Mouse (Mus musculus) heart, embryonic 15.5 days (tissue): ENCODE results near the gene Zfp697. TPM values are rescaled to one million over a fixed set of nuclear protein-coding genes. Genes with fewer than 3 reads are reported as not detected.
A peak's percentile ranks its signal among the peaks of the same experiment; 100 is the strongest.
"Not testable (repeated sequence)": the region's sequence is repeated elsewhere in the genome, so short reads cannot be mapped to it uniquely, and the experiment has no call there.

Experiments
- ATAC-seq: fragments of 200-750 bp; cut with Nextera tagmentation; replicated peaks from 2 replicates; pipeline ENCODE4 v1.8.0; 2017; ENCODE audit warnings: low read depth, moderate TSS enrichment; ENCODE audit not compliant: insufficient number of reproducible peaks, insufficient read depth, low FRiP score
- H3K27ac ChIP-seq: fragments of 300-500 bp; sonication (generic); 2 replicates; pipeline ENCODE4 v1.5.1; 2015; ENCODE audit warnings: mild to moderate bottlenecking, inconsistent platforms
- H3K27me3 ChIP-seq: fragments of 300-500 bp; sonication (generic); 2 replicates; pipeline ENCODE4 v1.6.1; 2015; ENCODE audit warnings: inconsistent platforms
- H3K36me3 ChIP-seq: fragments of 300-500 bp; sonication (generic); 2 replicates; pipeline ENCODE4 v1.6.1; 2015; ENCODE audit warnings: mild to moderate bottlenecking, inconsistent platforms
- H3K4me1 ChIP-seq: fragments of 300-500 bp; sonication (generic); replicated peaks from 2 replicates; pipeline ENCODE4 v1.6.1; 2015; ENCODE audit warnings: inconsistent platforms
- H3K4me2 ChIP-seq: fragments of 300-500 bp; sonication (generic); 2 replicates; pipeline ENCODE4 v1.6.1; 2015; ENCODE audit warnings: inconsistent platforms, mild to moderate bottlenecking, moderate library complexity
- H3K4me3 ChIP-seq: fragments of 300-500 bp; sonication (generic); 2 replicates; pipeline ENCODE4 v1.5.1; 2015; ENCODE audit warnings: mild to moderate bottlenecking, inconsistent platforms
- H3K9ac ChIP-seq: fragments of 300-500 bp; sonication (generic); 2 replicates; pipeline ENCODE4 v1.6.1; 2015; ENCODE audit warnings: mild to moderate bottlenecking, inconsistent platforms
- H3K9me3 ChIP-seq: fragments of 300-500 bp; sonication (generic); replicated peaks from 2 replicates; pipeline ENCODE4 v1.6.1; 2016; ENCODE audit warnings: inconsistent platforms
- WGBS: fragments of 180-500 bp; shearing (Covaris S2); methylation state at CpG from one replicate; pipeline ENCODE4 v1.1.7; 2015; ENCODE audit warnings: mixed read lengths; 5-methylcytosine and 5-hydroxymethylcytosine counted together
- polyA plus RNA-seq: library from polyadenylated mRNA; unstranded; fragments of >200 nt; fragmentation: Nextera tagmentation; extraction: Ambion mirVana; gene quantifications from 2 replicates; pipeline ENCODE4 v1.2.1, GENCODE M21; 2015

Zfp697 gene
- polyA plus RNA-seq, result 7.7 and 9.9 TPM in 2 replicates

GRCm38 (mm10) chr3:98382246-98382939 is at the start of gene Zfp697:
Gene Zfp697, plus strand, starts transcription at chr3:98382461.
- Histone ChIP-seq H3K36me3 (no peaks in the 10 kb centered on the region), H3K4me3 (peak within 1 kb of the TSS; percentile 77), H3K27me3 (no peaks in the 10 kb centered on the region), H3K27ac (peak within 1 kb of the TSS; percentile 89), H3K4me1 (peaks cover 34% of the 10 kb centered on the region), H3K9me3 (no peaks in the 10 kb centered on the region), H3K4me2 (peak within 1 kb of the TSS; percentile 96), H3K9ac (peak within 1 kb of the TSS; percentile 88)
- peak; percentile 91 for ATAC-seq
- under 1% methylated on average over 42 of the region's 42 CpGs for WGBS

GRCm38 (mm10) chr3:98334010-98334409 is 48.3 kb upstream of the Zfp697 start:
- no peaks in the 10 kb centered on the region for H3K27me3 ChIP-seq
- no peaks in the 10 kb centered on the region for H3K9me3 ChIP-seq
- no peak for ATAC-seq
- H3K36me3 ChIP-seq, result peaks cover 8% of the 10 kb centered on the region; the same call in 1 of the 2 replicates
- no peak overlapping the region for H3K9ac ChIP-seq
- no peak overlapping the region for H3K4me2 ChIP-seq
- peaks cover 21% of the 10 kb centered on the region for H3K4me1 ChIP-seq
- H3K4me3 ChIP-seq, result no peak overlapping the region
- H3K27ac ChIP-seq, result no peak overlapping the region
- WGBS, result 91% methylated on average over 2 of the region's 2 CpGs

DNA sequence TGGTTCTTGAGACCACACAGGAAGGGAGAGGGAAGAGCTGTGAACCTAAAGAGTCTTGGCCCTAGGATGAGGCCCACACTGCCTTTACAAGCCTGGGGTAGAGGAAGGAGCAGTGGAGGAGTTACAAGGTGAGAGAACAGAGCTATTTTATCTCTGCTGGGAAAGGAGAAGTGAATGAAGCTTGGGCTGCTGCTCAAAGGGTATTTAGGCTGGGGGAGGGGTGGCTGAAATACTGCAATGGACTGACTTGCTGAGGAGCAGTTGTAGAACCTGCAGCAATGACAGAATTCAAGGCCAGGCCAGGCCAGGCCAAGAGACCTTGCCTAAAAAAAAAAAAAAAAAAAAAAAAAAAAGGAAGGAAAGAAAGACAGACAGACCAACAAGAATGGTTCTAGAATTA is 46.9 kb upstream of the Zfp697 start:
- no peak overlapping the region for H3K9ac ChIP-seq
- no peak overlapping the region for H3K4me2 ChIP-seq
- no peak for ATAC-seq
- peaks cover 23% of the 10 kb centered on the region for H3K4me1 ChIP-seq
- no peaks in the 10 kb centered on the region for H3K9me3 ChIP-seq
- peaks cover 8% of the 10 kb centered on the region; the same call in 1 of the 2 replicates for H3K36me3 ChIP-seq
- H3K27me3 ChIP-seq, result no peaks in the 10 kb centered on the region
- no peak overlapping the region for H3K4me3 ChIP-seq
- H3K27ac ChIP-seq, result no peak overlapping the region

DNA sequence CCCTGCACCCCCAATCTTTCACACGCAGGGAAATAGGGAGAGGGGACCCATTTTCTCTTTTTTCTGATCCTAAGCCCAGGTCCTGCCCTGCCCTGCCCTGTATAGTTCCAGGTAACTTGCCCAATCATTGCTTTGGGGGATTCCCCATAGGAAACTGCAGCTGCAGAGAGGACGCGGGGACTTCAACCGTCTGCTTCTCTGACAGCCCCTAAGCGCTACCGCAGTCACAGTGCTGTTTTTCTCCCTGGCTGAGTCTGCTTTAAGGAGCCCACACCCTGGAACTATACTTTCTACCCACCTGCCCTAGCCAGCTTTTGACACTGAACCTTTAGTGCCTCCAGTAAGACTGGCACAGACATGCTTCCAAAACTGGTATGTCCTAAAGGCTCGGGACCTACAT is 46.4 kb upstream of the Zfp697 start:
- 80% methylated on average over 7 of the region's 7 CpGs for WGBS
- Histone ChIP-seq H3K9ac (no peak overlapping the region), H3K27me3 (no peaks in the 10 kb centered on the region)

DNA sequence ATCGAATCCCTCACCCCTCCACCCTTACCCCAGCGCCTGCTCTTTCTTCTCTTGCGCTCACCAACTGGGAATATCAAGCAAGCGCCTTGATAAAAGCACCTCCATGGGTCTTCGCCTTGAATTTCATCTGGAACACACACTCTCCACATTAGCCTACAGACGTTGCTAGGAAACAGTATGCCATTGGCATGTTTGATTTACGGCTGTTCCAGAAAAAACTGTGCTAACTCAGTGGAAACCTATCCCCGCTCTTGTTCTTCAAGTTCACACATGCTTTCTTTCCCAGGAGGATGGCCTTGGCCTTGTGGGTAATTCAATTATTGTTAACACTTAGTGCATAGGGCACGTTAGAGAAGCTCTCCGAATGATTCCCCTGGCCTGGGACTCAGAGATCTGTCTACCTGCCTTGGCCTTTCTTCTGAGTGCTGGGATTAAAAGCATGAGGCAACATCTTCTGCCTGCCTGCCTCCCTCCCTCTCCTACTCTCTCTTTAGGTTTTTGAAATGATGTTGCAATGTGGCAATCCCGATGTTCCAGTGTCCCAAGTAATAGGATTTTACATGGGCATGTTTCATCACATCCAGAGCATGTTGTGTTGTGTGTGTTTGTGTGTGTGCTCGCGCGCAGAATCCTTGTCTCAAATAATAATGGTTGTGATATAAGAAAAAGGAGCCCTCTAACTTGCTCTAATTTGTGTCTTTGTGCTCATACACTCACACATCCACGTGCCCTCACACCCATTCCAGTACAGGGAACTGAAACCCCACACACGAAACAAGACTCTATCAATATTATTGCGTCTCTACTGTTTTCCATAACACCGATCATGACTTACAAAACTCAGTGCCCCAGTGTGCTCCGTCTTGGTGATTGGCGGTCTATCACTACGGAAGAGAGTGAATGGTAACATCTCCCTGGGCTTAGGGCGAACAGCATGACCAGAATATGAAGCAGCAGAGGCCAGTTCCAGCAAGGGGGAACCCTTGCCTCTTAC is 45.3 kb upstream of the Zfp697 start:
- Histone ChIP-seq H3K27ac (no peak overlapping the region), H3K9me3 (no peaks in the 10 kb centered on the region), H3K9ac (no peak overlapping the region), H3K27me3 (0 out of 2 replicates have a peak, but pooled peaks cover 4% of the 10 kb centered on the region), H3K4me3 (no peak overlapping the region), H3K4me1 (peaks cover 23% of the 10 kb centered on the region), H3K4me2 (peak overlapping the region; percentile 96), H3K36me3 (peaks cover 8% of the 10 kb centered on the region; the same call in 1 of the 2 replicates)
- ATAC-seq, result no peak
- WGBS, result 83% methylated on average over 22 of the region's 22 CpGs

More for the DNA sequence above, 46.4 kb upstream of the Zfp697 start:
- peaks cover 23% of the 10 kb centered on the region for H3K4me1 ChIP-seq
- no peaks in the 10 kb centered on the region for H3K9me3 ChIP-seq
- H3K4me2 ChIP-seq, result no peak overlapping the region
- H3K36me3 ChIP-seq, result peaks cover 8% of the 10 kb centered on the region; the same call in 1 of the 2 replicates
- no peak overlapping the region for H3K27ac ChIP-seq
- H3K4me3 ChIP-seq, result no peak overlapping the region
- ATAC-seq, result no peak

GRCm38 (mm10) chr3:98338584-98339041 is 43.6 kb upstream of the Zfp697 start:
- WGBS, result 11% methylated on average over 15 of the region's 15 CpGs
- ATAC-seq, result 0 out of 2 replicates have a peak, but pooled peaks have one; percentile 37
- Histone ChIP-seq H3K4me1 (peaks cover 23% of the 10 kb centered on the region), H3K4me2 (peak overlapping the region; percentile 96), H3K27ac (peak overlapping the region; percentile 52), H3K4me3 (peak overlapping the region; percentile 64), H3K27me3 (0 out of 2 replicates have a peak, but pooled peaks cover 4% of the 10 kb centered on the region), H3K9ac (peak overlapping the region; percentile 61), H3K9me3 (no peaks in the 10 kb centered on the region), H3K36me3 (peaks cover 4% of the 10 kb centered on the region; the same call in 1 of the 2 replicates)

DNA sequence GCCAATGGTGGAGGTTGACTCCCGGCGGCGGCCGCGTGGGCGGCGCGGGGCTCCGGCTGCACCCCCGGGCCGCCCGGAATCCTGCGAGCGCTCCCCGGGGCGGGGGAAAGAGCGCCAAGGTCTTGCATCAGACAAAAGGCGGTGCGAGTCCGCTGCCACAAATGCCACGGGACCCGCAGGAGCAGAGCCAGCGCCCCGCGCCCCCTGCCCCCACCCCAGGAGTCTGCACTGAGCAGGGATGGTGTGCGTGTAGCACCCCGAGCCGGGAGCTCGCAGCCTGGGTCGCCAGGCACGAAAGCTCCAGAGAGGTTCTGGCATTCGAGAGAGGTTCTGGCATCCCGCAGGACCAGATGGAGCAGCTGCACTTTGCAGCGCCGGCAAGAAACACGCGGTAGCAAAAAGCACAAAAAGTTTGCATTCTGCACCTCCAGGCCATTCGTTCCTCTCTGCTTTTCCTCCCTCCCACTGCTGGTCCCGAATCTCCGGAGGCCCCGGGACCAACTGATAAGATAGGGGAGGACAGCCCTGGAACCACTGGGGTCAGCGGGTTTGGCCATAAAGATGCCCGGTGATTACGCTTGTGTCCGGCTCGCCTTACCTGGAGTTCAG is 43.1 kb upstream of the Zfp697 start:
- peak overlapping the region; percentile 64 for H3K4me3 ChIP-seq
- WGBS, result under 1% methylated on average over 46 of the region's 46 CpGs
- H3K9ac ChIP-seq, result peak overlapping the region; percentile 61
- peak overlapping the region; percentile 52 for H3K27ac ChIP-seq
- ATAC-seq, result peak; percentile 51
- H3K36me3 ChIP-seq, result peaks cover under 1% of the 10 kb centered on the region; the same call in 1 of the 2 replicates
- no peaks in the 10 kb centered on the region for H3K9me3 ChIP-seq
- H3K27me3 ChIP-seq, result 0 out of 2 replicates have a peak, but pooled peaks cover 4% of the 10 kb centered on the region
- H3K4me1 ChIP-seq, result peaks cover 23% of the 10 kb centered on the region
- H3K4me2 ChIP-seq, result peak overlapping the region; percentile 96

DNA sequence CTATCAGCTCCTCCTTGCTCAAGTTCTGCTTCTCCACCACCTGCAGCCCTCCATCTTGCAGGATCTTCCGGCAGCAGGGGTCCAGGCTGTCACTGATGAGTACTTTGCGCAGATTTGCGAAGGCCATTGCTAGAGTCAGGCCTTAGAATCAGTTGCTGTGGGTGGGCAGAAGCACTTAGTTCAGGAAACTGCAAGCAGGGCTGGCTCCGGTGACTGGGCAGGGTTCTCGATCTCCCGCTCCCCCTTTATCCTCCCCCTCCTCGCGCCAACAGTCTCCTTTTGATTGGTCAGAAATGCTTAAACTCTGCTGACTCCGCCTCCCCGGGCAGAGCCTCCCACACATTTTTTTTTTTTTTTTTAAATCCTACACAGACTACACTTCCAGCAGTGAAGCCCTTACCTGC is 42.6 kb upstream of the Zfp697 start, which contains the start of gene Phgdh:
Phgdh (minus strand) TSS at position 285 of the 404 bp plus-strand sequence.
- H3K27ac ChIP-seq, result peak within 1 kb of the TSS; percentile 52
- peak; percentile 59 for ATAC-seq

DNA sequence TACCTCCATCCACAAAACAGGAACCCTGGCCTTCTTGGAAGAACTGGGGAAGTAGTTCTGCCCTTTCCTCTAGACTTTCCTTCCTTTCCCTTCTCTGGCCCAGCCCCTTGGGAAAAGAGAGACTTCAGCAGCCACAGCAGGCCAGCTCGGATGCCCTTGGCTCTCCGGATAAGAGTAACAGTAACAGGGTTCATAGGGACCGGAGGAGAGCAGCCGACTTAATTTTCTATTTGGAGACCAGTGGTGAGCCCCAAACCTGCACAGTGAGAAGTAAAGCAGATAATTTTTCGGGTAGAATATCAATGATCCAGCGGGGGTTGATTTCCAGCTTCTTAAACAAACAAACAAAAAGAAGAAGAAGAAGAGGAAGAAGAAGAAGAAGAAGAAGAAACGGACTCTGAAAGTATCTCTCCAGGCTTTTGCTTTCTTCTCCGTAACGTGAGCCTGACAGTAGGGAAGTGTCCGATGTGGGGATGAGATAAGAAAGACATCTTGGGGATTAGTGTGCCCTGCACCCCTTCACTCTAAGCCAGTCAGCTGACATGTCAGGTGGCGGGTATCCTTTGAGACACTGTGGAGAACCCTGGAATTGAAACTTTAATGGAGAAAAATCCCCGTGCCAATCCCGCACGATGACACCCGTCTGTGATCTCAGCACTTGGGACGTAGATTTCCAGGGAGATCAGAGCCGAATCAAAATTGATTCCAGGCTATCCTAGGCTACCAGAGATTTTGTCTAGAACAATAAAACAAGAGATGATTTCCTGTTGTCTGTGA is 41.3 kb upstream of the Zfp697 start:
- H3K27ac ChIP-seq, result no peak overlapping the region
- 76% methylated on average over 17 of the region's 17 CpGs for WGBS
- no peak for ATAC-seq
- H3K4me1 ChIP-seq, result peaks cover 16% of the 10 kb centered on the region
- H3K36me3 ChIP-seq, result no peaks in the 10 kb centered on the region
- H3K27me3 ChIP-seq, result 0 out of 2 replicates have a peak, but pooled peaks cover 4% of the 10 kb centered on the region
- no peaks in the 10 kb centered on the region for H3K9me3 ChIP-seq
- H3K4me3 ChIP-seq, result no peak overlapping the region
- no peak overlapping the region for H3K9ac ChIP-seq
- H3K4me2 ChIP-seq, result no peak overlapping the region

More for the DNA sequence above, 42.6 kb upstream of the Zfp697 start, which contains the start of gene Phgdh:
- not testable (repeated sequence) for H3K27me3 ChIP-seq, H3K9me3 ChIP-seq, H3K36me3 ChIP-seq
- under 1% methylated on average over 10 of the region's 10 CpGs for WGBS
- peak within 1 kb of the TSS; percentile 61 for H3K9ac ChIP-seq
- H3K4me2 ChIP-seq, result peak within 1 kb of the TSS; percentile 96
- peak within 1 kb of the TSS; percentile 64 for H3K4me3 ChIP-seq
- peaks cover 23% of the 10 kb centered on the region for H3K4me1 ChIP-seq

- Histone ChIP-seq H3K27ac (no peak overlapping the region), H3K36me3 (no peaks in the 10 kb centered on the region), H3K9ac (no peak overlapping the region), H3K9me3 (no peaks in the 10 kb centered on the region), H3K4me2 (no peak overlapping the region), H3K4me3 (no peak overlapping the region), H3K4me1 (peaks cover 9% of the 10 kb centered on the region), H3K27me3 (0 out of 2 replicates have a peak, but pooled peaks cover 4% of the 10 kb centered on the region)
- ATAC-seq, result no peak
- WGBS, result 84% methylated on average over 3 of the region's 3 CpGs
These were observed 39.0 kb upstream of the Zfp697 start for GRCm38 (mm10) chr3:98343235-98343634.
